9 mouse cellular contexts compared by ENCODE assay signal in the genomic region with DNA sequence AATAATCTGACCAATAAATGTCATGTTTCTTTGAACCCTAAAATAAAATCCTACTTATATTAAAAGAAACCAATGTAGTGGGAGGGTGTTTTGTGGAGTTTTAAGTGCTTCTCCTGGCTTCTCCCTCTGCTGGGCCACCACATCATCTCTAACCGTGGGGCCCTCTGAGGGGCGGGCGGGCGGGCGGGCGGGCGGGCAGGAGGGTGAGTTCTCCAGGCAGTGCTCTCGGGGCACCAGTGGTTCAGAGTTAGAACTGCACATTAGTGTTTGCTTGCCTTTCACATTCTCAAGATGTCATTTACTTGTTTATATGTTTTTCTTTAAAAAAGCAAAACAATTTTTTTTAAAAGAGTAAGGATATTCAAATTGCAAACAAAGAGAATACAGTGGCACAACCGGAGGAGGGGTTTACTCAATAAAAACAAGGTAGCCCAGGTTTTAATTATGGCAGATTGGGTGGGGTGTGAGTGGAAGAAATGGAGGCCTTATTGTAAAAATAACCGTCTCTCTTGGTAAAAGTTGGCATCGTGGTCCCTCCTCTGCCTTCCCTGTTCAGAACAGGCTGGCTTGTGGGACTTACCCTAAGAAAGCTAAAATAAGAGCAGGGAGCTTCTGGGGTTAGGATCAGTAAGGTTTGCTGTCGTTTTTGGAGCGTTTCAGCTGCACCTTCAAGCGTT.
DNase-seq lines count a peak whose midpoint lies in the region; ATAC-seq and TF ChIP-seq lines count a peak whose summit lies in the region.
"Had no signal": no experiment of that assay in that cellular context is flagged by ENCODE, and none has a peak within 500 bp of the region (broad histone marks: within the 10 kb centered on the region; RNA-seq: fewer than 3 reads in every experiment).

No protein-coding gene starts in this region.

- ATAC-seq in heart, embryonic 15.5 days (replicated peaks; ENCODE audit: insufficient number of reproducible peaks, insufficient read depth, low FRiP score, low read depth), result no peak
- ATAC-seq in midbrain, embryonic 16.5 days, result no peak; the same call in 1 of the 2 replicates

- H3K4me3 ChIP-seq in heart, embryonic 15.5 days, result no peak overlapping the region
- no peak overlapping the region for H3K4me3 ChIP-seq in embryonic facial prominence, embryonic 10.5 days
- no peak overlapping the region for H3K4me3 ChIP-seq in hindbrain, embryonic 10.5 days
- no peak overlapping the region for H3K4me3 ChIP-seq in midbrain, embryonic 16.5 days (ENCODE audit: low read depth, low read length)
- H3K4me3 ChIP-seq in cerebellum, adult 2 months (replicated peaks; ENCODE audit: insufficient read depth, low read depth, low read length), result no peak overlapping the region

- H3K4me2 ChIP-seq in heart, embryonic 15.5 days, result no peak overlapping the region
- no peak overlapping the region for H3K4me2 ChIP-seq in midbrain, embryonic 16.5 days (ENCODE audit: low read length)

- no peak for TF ChIP-seq CTCF in cerebellum, adult 2 months (IDR thresholded peaks at IDR 0.05; ENCODE audit: borderline replicate concordance, insufficient read depth, low read depth, low read length)

- DNase-seq in heart, postnatal 36 days, result no peak
- DNase-seq in embryonic facial prominence, embryonic 10.5 days (ENCODE audit: low spot score), result no peak
- no peak for DNase-seq in hindbrain, embryonic 10.5 days (ENCODE audit: low spot score)
- DNase-seq in thymus, postnatal 14 days, result no peak
- DNase-seq in cerebellum, adult 2 months, result no peak
- no peak for DNase-seq in lung, postnatal 36 days
- DNase-seq: lung, adult 2 months had no signal

- no peaks in the 10 kb centered on the region; the same call in 1 of the 2 replicates for H3K36me3 ChIP-seq in heart, embryonic 15.5 days
- H3K36me3 ChIP-seq in embryonic facial prominence, embryonic 10.5 days (replicated peaks), result no peaks in the 10 kb centered on the region
- peaks cover 14% of the 10 kb centered on the region for H3K36me3 ChIP-seq in hindbrain, embryonic 10.5 days
- H3K36me3 ChIP-seq in midbrain, embryonic 16.5 days (ENCODE audit: control insufficient read depth, insufficient read depth, low read length), result peaks cover 7% of the 10 kb centered on the region; the same call in 1 of the 2 replicates

- no peak for TF ChIP-seq POLR2A in cerebellum, adult 2 months (IDR thresholded peaks at IDR 0.05; ENCODE audit: borderline replicate concordance, insufficient read depth, low read length)

- no peaks in the 10 kb centered on the region for H3K27me3 ChIP-seq in heart, embryonic 15.5 days
- no peaks in the 10 kb centered on the region for H3K27me3 ChIP-seq in embryonic facial prominence, embryonic 10.5 days (replicated peaks; ENCODE audit: low read depth, poor library complexity, severe bottlenecking)
- no peaks in the 10 kb centered on the region for H3K27me3 ChIP-seq in hindbrain, embryonic 10.5 days (ENCODE audit: insufficient read depth, poor library complexity, severe bottlenecking)
- no peaks in the 10 kb centered on the region for H3K27me3 ChIP-seq in midbrain, embryonic 16.5 days (ENCODE audit: control insufficient read depth, insufficient read depth, low read depth, low read length)
- no peaks in the 10 kb centered on the region for H3K27me3 ChIP-seq in cerebellum, adult 2 months (ENCODE audit: control insufficient read depth, insufficient read depth, low read length)

- 71% methylated on average over 14 of the region's 14 CpGs for WGBS in heart, embryonic 15.5 days
- 66% methylated on average over 14 of the region's 14 CpGs for WGBS in embryonic facial prominence, embryonic 10.5 days
- 37% methylated on average over 14 of the region's 14 CpGs for WGBS in hindbrain, embryonic 10.5 days
- WGBS in midbrain, embryonic 16.5 days, result 16% methylated on average over 14 of the region's 14 CpGs
- 63% methylated on average over 14 of the region's 14 CpGs for WGBS in cerebellum, adult 2 months

- no peaks in the 10 kb centered on the region for H3K9me3 ChIP-seq in heart, embryonic 15.5 days (replicated peaks)
- H3K9me3 ChIP-seq in embryonic facial prominence, embryonic 10.5 days, result no peaks in the 10 kb centered on the region
- no peaks in the 10 kb centered on the region for H3K9me3 ChIP-seq in hindbrain, embryonic 10.5 days
- no peaks in the 10 kb centered on the region for H3K9me3 ChIP-seq in midbrain, embryonic 16.5 days (replicated peaks; ENCODE audit: control insufficient read depth, low read length, poor library complexity, severe bottlenecking)

- peaks cover 13% of the 10 kb centered on the region for H3K4me1 ChIP-seq in heart, embryonic 15.5 days (replicated peaks)
- H3K4me1 ChIP-seq in embryonic facial prominence, embryonic 10.5 days, result peaks cover 12% of the 10 kb centered on the region; the same call in 1 of the 2 replicates
- H3K4me1 ChIP-seq in hindbrain, embryonic 10.5 days (replicated peaks), result peaks cover 27% of the 10 kb centered on the region
- H3K4me1 ChIP-seq in midbrain, embryonic 16.5 days (ENCODE audit: control insufficient read depth, insufficient read depth, low read length), result peaks cover 9% of the 10 kb centered on the region
- peaks cover 6% of the 10 kb centered on the region for H3K4me1 ChIP-seq in cerebellum, adult 2 months (ENCODE audit: control insufficient read depth, insufficient read depth, low read length)

- peak overlapping the region; percentile 38; the same call in 1 of the 2 replicates for H3K27ac ChIP-seq in heart, embryonic 15.5 days
- peak overlapping the region; percentile 66 for H3K27ac ChIP-seq in embryonic facial prominence, embryonic 10.5 days (replicated peaks)
- H3K27ac ChIP-seq in hindbrain, embryonic 10.5 days, result peak overlapping the region; percentile 87
- H3K27ac ChIP-seq in midbrain, embryonic 16.5 days (ENCODE audit: low read length), result peak overlapping the region; percentile 3
- H3K27ac ChIP-seq in cerebellum, adult 2 months (ENCODE audit: insufficient read depth, low read length), result no peak overlapping the region

- no peak overlapping the region for H3K9ac ChIP-seq in heart, embryonic 15.5 days
- H3K9ac ChIP-seq in midbrain, embryonic 16.5 days (ENCODE audit: low read depth, low read length), result no peak overlapping the region

- intact Hi-C loops in heart, postnatal 36 days (cut with DNase I), result no loop called here
